ENCODE assay signal across 25 mouse cellular contexts in the genomic region with DNA sequence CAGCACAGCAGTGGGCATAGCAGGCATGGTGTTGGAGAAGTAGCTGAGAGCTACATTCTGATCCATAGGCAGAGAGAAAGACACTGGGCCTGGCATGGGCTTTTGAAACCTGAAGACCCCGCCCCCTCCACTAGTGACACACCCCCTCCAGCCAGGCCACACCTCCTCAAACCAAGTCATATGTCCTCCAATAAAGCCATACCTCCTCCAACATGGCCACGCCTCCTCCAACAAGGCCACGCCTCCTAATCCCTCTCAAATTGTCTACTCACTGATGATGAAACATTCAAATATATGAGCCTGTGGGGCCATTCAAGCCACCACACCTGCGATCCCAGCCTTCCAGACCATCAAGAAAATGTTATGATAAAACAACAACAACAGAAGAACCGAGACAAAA. TPM values are rescaled to one million over a fixed set of nuclear protein-coding genes. Genes with fewer than 3 reads are reported as not detected.
DNase-seq lines count a peak whose midpoint lies in the region; ATAC-seq and TF ChIP-seq lines count a peak whose summit lies in the region.
"Had no signal": no experiment of that assay in that cellular context is flagged by ENCODE, and none has a peak within 500 bp of the region (broad histone marks: within the 10 kb centered on the region; RNA-seq: fewer than 3 reads in every experiment).

No protein-coding gene starts in this region.

- TF ChIP-seq POLR2A in MEL (IDR thresholded peaks at IDR 0.05; ENCODE audit: control insufficient read depth in 1 of 2, insufficient read depth in 1 of 2, low read depth in 1 of 2, low read length in 2 of 2, poor library complexity in 1 of 2), result no peak

- no peak overlapping the region for H3K4me2 ChIP-seq in heart, embryonic 11.5 days
- H3K4me2 ChIP-seq in forebrain, embryonic 13.5 days, result no peak overlapping the region
- H3K4me2 ChIP-seq: hindbrain, embryonic 12.5 days; hindbrain, embryonic 15.5 days; intestine, embryonic 15.5 days had no signal

- no peak overlapping the region for H3K27ac ChIP-seq in heart, embryonic 11.5 days (ENCODE audit: low read depth, low read length)
- H3K27ac ChIP-seq in MEL (ENCODE audit: control insufficient read depth, low read depth, low read length), result no peak overlapping the region
- H3K27ac ChIP-seq in forebrain, embryonic 13.5 days, result no peak overlapping the region
- H3K27ac ChIP-seq: forebrain, embryonic 10.5 days; heart, adult 2 months; heart, embryonic 10.5 days; hindbrain, embryonic 12.5 days; hindbrain, embryonic 15.5 days; intestine, embryonic 15.5 days had no signal

- H3K4me3 ChIP-seq in heart, embryonic 11.5 days (ENCODE audit: low read depth, low read length), result no peak overlapping the region
- no peak overlapping the region for H3K4me3 ChIP-seq in MEL (ENCODE audit: control insufficient read depth in 1 of 2, insufficient read depth in 1 of 2, low read depth in 2 of 2, low read length in 2 of 2)
- no peak overlapping the region for H3K4me3 ChIP-seq in forebrain, embryonic 13.5 days
- H3K4me3 ChIP-seq: forebrain, embryonic 10.5 days; heart, adult 2 months; heart, embryonic 10.5 days; hindbrain, embryonic 12.5 days; hindbrain, embryonic 15.5 days; intestine, embryonic 15.5 days had no signal

- no peaks in the 10 kb centered on the region for H3K9me3 ChIP-seq in heart, embryonic 11.5 days (replicated peaks; ENCODE audit: control insufficient read depth, low read length)
- H3K9me3 ChIP-seq in MEL (replicated peaks; ENCODE audit: insufficient read depth, low read length), result no peaks in the 10 kb centered on the region
- no peaks in the 10 kb centered on the region; the same call in 1 of the 2 replicates for H3K9me3 ChIP-seq in forebrain, embryonic 13.5 days (replicated peaks)
- H3K9me3 ChIP-seq: heart, embryonic 10.5 days; hindbrain, embryonic 12.5 days; hindbrain, embryonic 15.5 days; intestine, embryonic 15.5 days had no signal

- no peak for TF ChIP-seq RAD21 in MEL (IDR thresholded peaks at IDR 0.05; ENCODE audit: low read depth, low read length)

- H3K9ac ChIP-seq in heart, embryonic 11.5 days (ENCODE audit: low read depth, low read length), result no peak overlapping the region
- H3K9ac ChIP-seq in MEL (ENCODE audit: control insufficient read depth, low read depth, low read length, poor library complexity, severe bottlenecking), result no peak overlapping the region
- no peak overlapping the region for H3K9ac ChIP-seq in forebrain, embryonic 13.5 days
- H3K9ac ChIP-seq: forebrain, postnatal 0 days; hindbrain, embryonic 12.5 days; hindbrain, embryonic 15.5 days; intestine, embryonic 15.5 days had no signal

- no peak for TF ChIP-seq EP300 in MEL (IDR thresholded peaks at IDR 0.05; ENCODE audit: low read depth in 1 of 2, low read length in 2 of 2)

- peak; percentile 83 for DNase-seq in heart, adult 11 months
- peak; percentile 31 for DNase-seq in MEL (ENCODE audit: low read depth, low spot score)
- DNase-seq in ZHBTc4 (ENCODE audit: low read depth, low spot score), result peak; percentile 81
- no peak for DNase-seq in embryo, embryonic 9.5 days (ENCODE audit: extremely low spot score)
- DNase-seq: adrenal gland, postnatal 10 days; cerebellum, adult 18-20 months; cerebellum, adult 9-10 months; cerebellum, postnatal 36 days; embryo, embryonic 11 days; forebrain, postnatal 0 days; gastrocnemius, postnatal 25 days; heart, adult 2 months; kidney, adult 11 months; kidney, adult 8-10 months had no signal

- WGBS in heart, embryonic 11.5 days (ENCODE audit: insufficient replicate concordance), result 87% methylated on average over 5 of the region's 5 CpGs
- WGBS in forebrain, embryonic 13.5 days, result 88% methylated on average over 5 of the region's 5 CpGs

- H3K27me3 ChIP-seq in heart, embryonic 11.5 days (ENCODE audit: control insufficient read depth, insufficient read depth, low read length), result no peaks in the 10 kb centered on the region
- H3K27me3 ChIP-seq in MEL (ENCODE audit: control insufficient read depth in 1 of 2, insufficient read depth in 2 of 2, low read length in 2 of 2), result no peaks in the 10 kb centered on the region
- no peaks in the 10 kb centered on the region for H3K27me3 ChIP-seq in forebrain, embryonic 13.5 days
- H3K27me3 ChIP-seq: CH12.LX; hindbrain, embryonic 12.5 days; hindbrain, embryonic 15.5 days; intestine, embryonic 15.5 days; Patski had no signal

- no peaks in the 10 kb centered on the region for H3K36me3 ChIP-seq in heart, embryonic 11.5 days (ENCODE audit: control insufficient read depth, insufficient read depth, low read length)
- H3K36me3 ChIP-seq in MEL (ENCODE audit: control insufficient read depth in 1 of 2, insufficient read depth in 2 of 2, low read length in 2 of 2), result no peaks in the 10 kb centered on the region
- H3K36me3 ChIP-seq in forebrain, embryonic 13.5 days (ENCODE audit: poor library complexity, severe bottlenecking), result no peaks in the 10 kb centered on the region
- H3K36me3 ChIP-seq: forebrain, embryonic 10.5 days; heart, embryonic 10.5 days; hindbrain, embryonic 12.5 days; hindbrain, embryonic 15.5 days; intestine, embryonic 15.5 days had no signal

- no peak for TF ChIP-seq CTCF in MEL (IDR thresholded peaks at IDR 0.05 in 2 of 3, conservative IDR thresholded peaks at IDR 0.05 in 1 of 3; ENCODE audit: control insufficient read depth in 1 of 3, insufficient read depth in 1 of 3, low read depth in 2 of 3, low read length in 3 of 3, poor library complexity in 1 of 3, severe bottlenecking in 1 of 3)

- H3K4me1 ChIP-seq in heart, embryonic 11.5 days (ENCODE audit: control insufficient read depth, insufficient read depth, low read length), result no peaks in the 10 kb centered on the region
- 0 out of 4 replicates have a peak, but pooled peaks cover 0 to 2% of the 10 kb centered on the region in 2 experiments for H3K4me1 ChIP-seq in MEL (ENCODE audit: control insufficient read depth in 1 of 2, insufficient read depth in 2 of 2, low read length in 2 of 2)
- H3K4me1 ChIP-seq in forebrain, embryonic 13.5 days, result no peaks in the 10 kb centered on the region
- H3K4me1 ChIP-seq: hindbrain, embryonic 12.5 days; hindbrain, embryonic 15.5 days; intestine, embryonic 15.5 days had no signal

- no peaks in the 10 kb centered on the region for H3K79me2 ChIP-seq in MEL (ENCODE audit: control insufficient read depth, insufficient read depth, low read length, poor library complexity)

- no peak for ATAC-seq in heart, embryonic 11.5 days (replicated peaks; ENCODE audit: insufficient number of reproducible peaks, low FRiP score, low TSS enrichment)
- no peak for ATAC-seq in forebrain, embryonic 13.5 days
- ATAC-seq: activated CD4-positive, CD25-positive, alpha-beta regulatory T cell, adult 4 months; forebrain, embryonic 14.5 days; forebrain, postnatal 0 days; intestine, embryonic 15.5 days; Patski had no signal

TF ChIP-seq in MEL, 35 proteins besides CTCF, POLR2A, EP300 and RAD21:
- TF ChIP-seq E2F4 (IDR thresholded peaks at IDR 0.05; ENCODE audit: borderline replicate concordance, low read depth, low read length) (no peak), USF1 (IDR thresholded peaks at IDR 0.05; ENCODE audit: low read depth, low read length) (no peak), ZNF384 (IDR thresholded peaks at IDR 0.05; ENCODE audit: low read depth, low read length) (no peak), MAX (IDR thresholded peaks at IDR 0.05; ENCODE audit: low read length) (no peak)

RNA-seq across cellular contexts. Expression of a gene that starts 7.1 kb away (rescaled TPM):
- 19.9 and 21.6 TPM in 2 replicates for polyA plus RNA-seq in heart, embryonic 11.5 days (2014; fragmentation: Nextera tagmentation; extraction: Ambion mirVana)
- 15.6 and 16.7 TPM in 2 replicates for total RNA-seq in MEL (2012; rRNA removed)
- polyA plus RNA-seq in MEL (2012; ENCODE audit: insufficient read depth in 1 of 2, insufficient read length in 2 of 2, low read depth in 1 of 2, low replicate concordance in 2 of 2, missing spikeins in 1 of 2), result 10 to 100 TPM in 1 of 2 experiments, not detected in 1; 25.8 TPM
- 19.5 and 21.1 TPM in 2 replicates for polyA plus RNA-seq in forebrain, embryonic 13.5 days (2015; fragmentation: Nextera tagmentation; extraction: Ambion mirVana)
